Comparison of ENCODE assay signal across 8 mouse cellular contexts in the genomic region with DNA sequence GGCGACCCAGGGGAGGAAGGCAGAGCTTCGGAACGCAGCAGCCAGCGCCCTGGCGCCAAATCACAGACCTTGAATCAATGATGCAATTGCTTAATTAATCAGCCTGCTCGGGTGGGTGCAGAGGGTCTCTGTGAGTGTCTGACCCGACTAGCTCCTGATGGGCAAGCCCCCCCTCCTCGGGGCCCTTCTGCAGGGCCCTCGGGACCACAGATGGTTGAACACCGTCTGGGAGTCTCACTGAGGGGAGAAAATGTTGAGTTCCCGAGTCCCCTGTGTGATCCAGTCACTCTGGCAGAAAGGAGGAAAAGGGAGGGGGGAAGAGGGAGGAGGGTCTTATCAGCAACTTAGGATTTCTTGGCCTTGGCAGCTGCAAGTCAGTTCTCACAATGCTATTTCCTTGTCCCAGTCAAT.
DNase-seq lines count a peak whose midpoint lies in the region; ATAC-seq and TF ChIP-seq lines count a peak whose summit lies in the region.

No protein-coding gene starts in this region.

- peak overlapping the region; percentile 26; the same call in 1 of the 2 replicates for H3K4me2 ChIP-seq in lung, embryonic 16.5 days (ENCODE audit: low read depth, low read length)
- H3K4me2 ChIP-seq in heart, embryonic 15.5 days = peak overlapping the region; percentile 37
- peak overlapping the region; percentile 50 for H3K4me2 ChIP-seq in limb, embryonic 13.5 days (replicated peaks)
- no peak overlapping the region for H3K4me2 ChIP-seq in stomach, postnatal 0 days (replicated peaks; ENCODE audit: low read depth)

- H3K9me3 ChIP-seq in lung, embryonic 16.5 days (ENCODE audit: control insufficient read depth, low read length) = no peaks in the 10 kb centered on the region
- no peaks in the 10 kb centered on the region for H3K9me3 ChIP-seq in heart, embryonic 15.5 days (replicated peaks)
- no peaks in the 10 kb centered on the region for H3K9me3 ChIP-seq in limb, embryonic 13.5 days
- no peaks in the 10 kb centered on the region for H3K9me3 ChIP-seq in stomach, postnatal 0 days (ENCODE audit: control insufficient read depth, low read length)

- peaks cover 56% of the 10 kb centered on the region for H3K4me1 ChIP-seq in lung, embryonic 16.5 days (replicated peaks; ENCODE audit: control insufficient read depth, insufficient read depth, low read length)
- H3K4me1 ChIP-seq in lung, adult 2 months (ENCODE audit: control insufficient read depth, insufficient read depth, low read length) = no peaks in the 10 kb centered on the region
- H3K4me1 ChIP-seq in heart, embryonic 15.5 days (replicated peaks) = peaks cover 68% of the 10 kb centered on the region
- peaks cover 99% of the 10 kb centered on the region for H3K4me1 ChIP-seq in limb, embryonic 13.5 days
- H3K4me1 ChIP-seq in stomach, postnatal 0 days (replicated peaks; ENCODE audit: control insufficient read depth, insufficient read depth) = peaks cover 6% of the 10 kb centered on the region

- no peak overlapping the region for H3K4me3 ChIP-seq in lung, embryonic 16.5 days (ENCODE audit: low read length)
- no peak overlapping the region for H3K4me3 ChIP-seq in lung, adult 2 months (replicated peaks; ENCODE audit: extremely low read depth, low read depth, low read length)
- H3K4me3 ChIP-seq in heart, embryonic 15.5 days = no peak overlapping the region
- H3K4me3 ChIP-seq in limb, embryonic 13.5 days = no peak overlapping the region; the same call in 1 of the 2 replicates
- H3K4me3 ChIP-seq in stomach, postnatal 0 days (ENCODE audit: low read depth, low read length) = no peak overlapping the region
- H3K4me3 ChIP-seq in layer of hippocampus, adult 2 months = no peak overlapping the region

- no peak for TF ChIP-seq EP300 in stomach, postnatal 0 days (optimal IDR thresholded peaks at IDR 0.05)

- H3K9ac ChIP-seq in lung, embryonic 16.5 days (ENCODE audit: low read length) = no peak overlapping the region
- no peak overlapping the region for H3K9ac ChIP-seq in heart, embryonic 15.5 days
- H3K9ac ChIP-seq in limb, embryonic 13.5 days = no peak overlapping the region
- no peak overlapping the region for H3K9ac ChIP-seq in stomach, postnatal 0 days (ENCODE audit: low read length)

- peak; percentile 40 for ATAC-seq in lung, embryonic 16.5 days (ENCODE audit: low read depth)
- ATAC-seq in heart, embryonic 15.5 days (replicated peaks; ENCODE audit: insufficient number of reproducible peaks, insufficient read depth, low FRiP score, low read depth) = no peak; the same call in 1 of the 2 replicates
- no peak for ATAC-seq in limb, embryonic 13.5 days (ENCODE audit: low FRiP score, low read depth)
- no peak for ATAC-seq in stomach, postnatal 0 days (ENCODE audit: low FRiP score, low TSS enrichment)

- H3K27me3 ChIP-seq in lung, embryonic 16.5 days (ENCODE audit: control insufficient read depth, insufficient read depth, low read depth, low read length) = no peaks in the 10 kb centered on the region
- H3K27me3 ChIP-seq in heart, embryonic 15.5 days = no peaks in the 10 kb centered on the region
- no peaks in the 10 kb centered on the region for H3K27me3 ChIP-seq in limb, embryonic 13.5 days
- H3K27me3 ChIP-seq in stomach, postnatal 0 days (ENCODE audit: control insufficient read depth, insufficient read depth, low read length) = no peaks in the 10 kb centered on the region

- 9% methylated on average over 11 of the region's 11 CpGs for WGBS in lung, embryonic 16.5 days
- 28% methylated on average over 11 of the region's 11 CpGs for WGBS in lung, adult 2 months
- WGBS in heart, embryonic 15.5 days = 15% methylated on average over 11 of the region's 11 CpGs
- 7% methylated on average over 11 of the region's 11 CpGs for whole genome bisulfite sequencing in limb, embryonic 13.5 days
- WGBS in stomach, postnatal 0 days = 14% methylated on average over 11 of the region's 11 CpGs

- TF ChIP-seq POLR2A in lung, adult 2 months (IDR thresholded peaks at IDR 0.05; ENCODE audit: borderline replicate concordance, extremely low read depth, low read depth, low read length) = no peak

- H3K36me3 ChIP-seq in lung, embryonic 16.5 days (ENCODE audit: control insufficient read depth, insufficient read depth, low read length) = no peaks in the 10 kb centered on the region
- no peaks in the 10 kb centered on the region for H3K36me3 ChIP-seq in heart, embryonic 15.5 days
- peaks cover 7% of the 10 kb centered on the region for H3K36me3 ChIP-seq in limb, embryonic 13.5 days
- H3K36me3 ChIP-seq in stomach, postnatal 0 days (ENCODE audit: control insufficient read depth, insufficient read depth, low read length) = no peaks in the 10 kb centered on the region

- H3K27ac ChIP-seq in lung, embryonic 16.5 days (ENCODE audit: low read length) = peak overlapping the region; percentile 84
- peak overlapping the region; percentile 75 for H3K27ac ChIP-seq in heart, embryonic 15.5 days
- peak overlapping the region; percentile 93 for H3K27ac ChIP-seq in limb, embryonic 13.5 days
- 0 out of 2 replicates have a peak overlapping the region, but pooled peaks have one; percentile 30 for H3K27ac ChIP-seq in stomach, postnatal 0 days (replicated peaks)
- no peak overlapping the region for H3K27ac ChIP-seq in layer of hippocampus, adult 2 months

- DNase-seq in lung, adult 2 months = no peak
- DNase-seq in stomach, postnatal 0 days (ENCODE audit: low spot score) = no peak
- no peak for DNase-seq in cerebellum, adult 8-10 months
- no peak for DNase-seq in adrenal gland, adult 8-10 months
- DNase-seq in layer of hippocampus, adult 2 months (ENCODE audit: low spot score in 2 of 2) = no peak

- TF ChIP-seq CTCF in lung, adult 2 months (IDR thresholded peaks at IDR 0.05; ENCODE audit: insufficient read depth, low read length) = no peak
- TF ChIP-seq CTCF in stomach, postnatal 0 days (IDR thresholded peaks at IDR 0.05; ENCODE audit: low read depth) = no peak
- TF ChIP-seq CTCF in layer of hippocampus, adult 2 months (conservative IDR thresholded peaks at IDR 0.05) = no peak
